Mouse (Mus musculus) MEL (cell line): ENCODE measurements around the gene Gm11437. TPM values are rescaled to one million over a fixed set of nuclear protein-coding genes. Genes with fewer than 3 reads are reported as not detected.

Experiments
- DNase-seq: peaks from one replicate; pipeline ENCODE4 v3.0.0; 2011; ENCODE audit warnings: low read depth, low spot score
- H3K27ac ChIP-seq: 2 replicates; pipeline ENCODE4 v1.5.1; 2012; ENCODE audit warnings: low read depth, mild to moderate bottlenecking, control low read depth, low read length, moderate library complexity; ENCODE audit not compliant: control insufficient read depth
- H3K27me3 ChIP-seq, 2 experiments: fragments of 150-350 bp in 1 of 2; sonication (generic) in 1 of 2; 2 replicates each; pipeline ENCODE4 v1.6.1; 2012; ENCODE audit warnings: low read length in 2 of 2, mild to moderate bottlenecking in 2 of 2, improper control_type of control experiment in 1 of 2, moderate library complexity in 1 of 2; ENCODE audit not compliant: insufficient read depth in 2 of 2, control insufficient read depth in 1 of 2
- H3K36me3 ChIP-seq, 2 experiments: 2 replicates each; pipeline ENCODE4 v1.6.1; 2012 to 2014; ENCODE audit warnings: low read length in 2 of 2, improper control_type of control experiment in 1 of 2, inconsistent platforms in 1 of 2, mild to moderate bottlenecking in 1 of 2; ENCODE audit not compliant: insufficient read depth in 2 of 2, control insufficient read depth in 1 of 2
- H3K4me1 ChIP-seq, 2 experiments: fragments of 150-350 bp in 1 of 2; sonication (generic) in 1 of 2; 2 replicates each; pipeline ENCODE4 v1.6.1; 2012; ENCODE audit warnings: low read length in 2 of 2, improper control_type of control experiment in 1 of 2, mild to moderate bottlenecking in 1 of 2; ENCODE audit not compliant: insufficient read depth in 2 of 2, control insufficient read depth in 1 of 2
- H3K4me3 ChIP-seq, 2 experiments: fragments of 150-350 bp in 1 of 2; sonication (generic) in 1 of 2; 2 replicates each; pipeline ENCODE4 v1.5.1; 2012; ENCODE audit warnings: low read depth in 2 of 2, low read length in 2 of 2, mild to moderate bottlenecking in 2 of 2, moderate library complexity in 2 of 2, control low read depth in 1 of 2, improper control_type of control experiment in 1 of 2; ENCODE audit not compliant: control insufficient read depth in 1 of 2, insufficient read depth in 1 of 2
- H3K79me2 ChIP-seq: 2 replicates; pipeline ENCODE4 v1.6.1; 2012; ENCODE audit warnings: mild to moderate bottlenecking, low read length, moderate library complexity; ENCODE audit not compliant: control insufficient read depth, poor library complexity, insufficient read depth
- H3K9ac ChIP-seq: 2 replicates; pipeline ENCODE4 v1.6.1; 2012; ENCODE audit warnings: low read depth, mild to moderate bottlenecking, control low read depth, low read length, moderate library complexity; ENCODE audit not compliant: control insufficient read depth, poor library complexity, severe bottlenecking
- H3K9me3 ChIP-seq: fragments of 150-350 bp; sonication (generic); replicated peaks from 2 replicates; pipeline ENCODE4 v1.6.1; 2012; ENCODE audit warnings: mild to moderate bottlenecking, low read length, improper control_type of control experiment, moderate library complexity; ENCODE audit not compliant: insufficient read depth
- BHLHE40 ChIP-seq: IDR thresholded peaks from 2 replicates; pipeline ENCODE4 v1.6.1; 2012; ENCODE audit warnings: low read depth, mild to moderate bottlenecking, inconsistent platforms, low read length, improper control_type of control experiment, borderline replicate concordance
- CTCF ChIP-seq, 3 experiments: IDR thresholded peaks in 2 of 3; conservative IDR thresholded peaks in 1 of 3; 2 replicates each; pipeline ENCODE4 v1.5.1; 2011 to 2012; ENCODE audit warnings: low read length in 3 of 3, low read depth in 2 of 3, mild to moderate bottlenecking in 2 of 3, improper control_type of control experiment in 1 of 3, inconsistent platforms in 1 of 3, mixed read lengths in 1 of 3, moderate library complexity in 1 of 3; ENCODE audit not compliant: control insufficient read depth in 1 of 3, insufficient read depth in 1 of 3, poor library complexity in 1 of 3, severe bottlenecking in 1 of 3
- E2F4 ChIP-seq: IDR thresholded peaks from 2 replicates; pipeline ENCODE4 v1.6.1; 2011; ENCODE audit warnings: low read depth, low read length, improper control_type of control experiment, borderline replicate concordance
- ELF1 ChIP-seq: IDR thresholded peaks from 2 replicates; pipeline ENCODE4 v1.6.1; 2014; ENCODE audit warnings: low read depth, mild to moderate bottlenecking, inconsistent platforms, low read length, improper control_type of control experiment, moderate library complexity
- EP300 ChIP-seq, 2 experiments: IDR thresholded peaks; 2 replicates each; pipeline ENCODE4 v1.6.1; 2011; ENCODE audit warnings: improper control_type of control experiment in 2 of 2, low read length in 2 of 2, low read depth in 1 of 2, mild to moderate bottlenecking in 1 of 2
- JUND ChIP-seq: IDR thresholded peaks from 2 replicates; pipeline ENCODE4 v1.6.1; 2011; ENCODE audit warnings: low read depth, mild to moderate bottlenecking, improper control_type of control experiment, low read length
- MAX ChIP-seq: IDR thresholded peaks from 2 replicates; pipeline ENCODE4 v1.6.1; 2011; ENCODE audit warnings: low read length, improper control_type of control experiment
- MYC ChIP-seq: IDR thresholded peaks from 2 replicates; pipeline ENCODE4 v1.6.1; 2011; ENCODE audit warnings: low read depth, mild to moderate bottlenecking, low read length, improper control_type of control experiment, moderate library complexity
- NRF1 ChIP-seq: IDR thresholded peaks from 2 replicates; pipeline ENCODE4 v1.6.1; 2014; ENCODE audit warnings: low read depth, mild to moderate bottlenecking, inconsistent platforms, low read length, improper control_type of control experiment, moderate library complexity; ENCODE audit not compliant: poor library complexity, insufficient read depth, severe bottlenecking
- POLR2A ChIP-seq, 2 experiments: IDR thresholded peaks; 2 replicates each; pipeline ENCODE4 v1.6.1; 2011 to 2012; ENCODE audit warnings: low read length in 2 of 2, mild to moderate bottlenecking in 2 of 2, control low read depth in 1 of 2, improper control_type of control experiment in 1 of 2, low read depth in 1 of 2, moderate library complexity in 1 of 2; ENCODE audit not compliant: control insufficient read depth in 1 of 2, insufficient read depth in 1 of 2, poor library complexity in 1 of 2
- POLR2AphosphoS2 ChIP-seq: IDR thresholded peaks from 2 replicates; pipeline ENCODE4 v1.6.1; 2011; ENCODE audit warnings: low read length, improper control_type of control experiment
- RAD21 ChIP-seq: IDR thresholded peaks from 2 replicates; pipeline ENCODE4 v1.6.1; 2011; ENCODE audit warnings: mild to moderate bottlenecking, low read depth, low read length, improper control_type of control experiment
- UBTF ChIP-seq: IDR thresholded peaks from 2 replicates; pipeline ENCODE4 v1.6.1; 2012; ENCODE audit warnings: low read depth, mild to moderate bottlenecking, inconsistent platforms, low read length, improper control_type of control experiment, moderate library complexity, borderline replicate concordance; ENCODE audit not compliant: insufficient read depth
- ZC3H11A ChIP-seq: IDR thresholded peaks from 2 replicates; pipeline ENCODE4 v1.6.1; 2012; ENCODE audit warnings: low read depth, mild to moderate bottlenecking, inconsistent platforms, low read length, improper control_type of control experiment
- ZKSCAN1 ChIP-seq: IDR thresholded peaks from 2 replicates; pipeline ENCODE4 v1.6.1; 2012; ENCODE audit warnings: low read depth, mild to moderate bottlenecking, inconsistent platforms, low read length, improper control_type of control experiment, moderate library complexity
- ZMIZ1 ChIP-seq: IDR thresholded peaks from 2 replicates; pipeline ENCODE4 v1.6.1; 2012; ENCODE audit warnings: low read depth, mild to moderate bottlenecking, inconsistent platforms, low read length, improper control_type of control experiment, moderate library complexity
- polyA plus RNA-seq, 2 experiments: library from polyadenylated mRNA; stranded (reverse) in 1 of 2; unstranded in 1 of 2; fragments of >175 nt in 1 of 2; fragments of >200 nt in 1 of 2; gene quantifications; 2 replicates each; pipeline versions ENCODE4 v1.2.1 to v1.2.4; 2012; ENCODE audit warnings: low replicate concordance in 2 of 2, low read depth in 1 of 2; ENCODE audit not compliant: insufficient read length in 2 of 2, insufficient read depth in 1 of 2, missing spikeins in 1 of 2
- total RNA-seq: library from RNA; depleted of rRNA; stranded (reverse); fragments of 300-350 nt; gene quantifications from 2 replicates; pipeline ENCODE4 v1.2.3, GENCODE M21; 2012

Gm11437 gene
- total and polyA plus RNA-seq, 3 experiments: not detected

DNA sequence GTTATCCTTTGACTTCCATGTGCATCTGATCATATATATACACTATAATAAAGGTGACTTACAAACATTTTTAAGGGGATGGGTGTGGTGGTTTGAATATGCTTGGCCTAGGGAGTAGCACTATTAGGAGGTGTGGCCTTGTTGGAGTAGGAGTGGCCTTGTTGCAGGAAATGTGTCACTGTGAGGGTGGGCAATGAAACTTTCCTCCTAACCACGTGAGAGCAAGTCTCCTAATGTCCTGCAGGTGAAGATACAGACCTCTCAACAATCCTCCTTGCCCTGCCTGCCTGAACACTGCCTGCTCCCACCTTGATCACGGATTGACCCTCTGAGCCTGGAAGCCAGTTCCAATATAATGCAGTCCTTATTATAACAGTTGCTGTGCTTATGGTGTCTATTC lies 60.1 kb downstream of the Gm11437 start:
- TF ChIP-seq ZC3H11A (no peak), RAD21 (no peak), ZKSCAN1 (no peak), UBTF (no peak), E2F4 (no peak), NRF1 (no peak), POLR2A (IDR thresholded peaks at IDR 0.05; ENCODE audit: control insufficient read depth in 1 of 2, insufficient read depth in 1 of 2, low read depth in 1 of 2, low read length in 2 of 2, poor library complexity in 1 of 2) (no peak), MAX (no peak), MYC (no peak), EP300 (IDR thresholded peaks at IDR 0.05; ENCODE audit: low read depth in 1 of 2, low read length in 2 of 2) (no peak), ZMIZ1 (no peak), CTCF (IDR thresholded peaks at IDR 0.05 in 2 of 3, conservative IDR thresholded peaks at IDR 0.05 in 1 of 3; ENCODE audit: control insufficient read depth in 1 of 3, insufficient read depth in 1 of 3, low read depth in 2 of 3, low read length in 3 of 3, poor library complexity in 1 of 3, severe bottlenecking in 1 of 3) (no peak), ELF1 (no peak), JUND (no peak), BHLHE40 (no peak)
- TF ChIP-seq, all 39 proteins: peak for 0
- Histone ChIP-seq H3K9me3 (no peaks in the 10 kb centered on the region), H3K27ac (no peak overlapping the region), H3K27me3 (no peaks in the 10 kb centered on the region), H3K4me3 (no peak overlapping the region), H3K36me3 (peaks cover 0 to 26% of the 10 kb centered on the region in 2 experiments; a peak in 2 of 4 replicates), H3K4me1 (no peaks in the 10 kb centered on the region), H3K79me2 (no peaks in the 10 kb centered on the region), H3K9ac (no peak overlapping the region)
- no peak for DNase-seq

DNA sequence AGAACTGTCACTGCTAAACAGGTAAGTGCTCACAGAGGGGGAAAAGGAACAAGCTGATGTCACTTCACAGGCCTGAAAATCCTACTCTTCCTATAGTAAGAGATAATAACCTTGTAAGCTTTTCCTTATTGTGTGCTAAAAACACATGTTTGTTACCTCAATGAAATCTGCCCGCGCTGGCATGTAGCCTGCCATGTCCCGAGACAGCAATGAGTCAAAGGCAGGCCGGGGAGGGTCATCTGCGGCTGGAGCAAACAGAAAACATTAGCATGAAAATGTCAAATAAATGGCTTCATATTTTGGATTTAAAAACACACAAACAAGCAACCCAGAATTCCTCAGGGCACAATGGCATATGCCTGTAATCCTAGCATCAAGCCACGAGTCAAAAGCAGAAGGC lies 63.2 kb downstream of the Gm11437 start:
- H3K4me3 ChIP-seq: no peak overlapping the region
- no peaks in the 10 kb centered on the region for H3K9me3 ChIP-seq
- DNase-seq: no peak
- H3K27me3 ChIP-seq: no peaks in the 10 kb centered on the region
- H3K9ac ChIP-seq: no peak overlapping the region
- H3K79me2 ChIP-seq: no peaks in the 10 kb centered on the region
- H3K4me1 ChIP-seq: no peaks in the 10 kb centered on the region
- no peak for TF ChIP-seq POLR2AphosphoS2
- H3K27ac ChIP-seq: no peak overlapping the region
- H3K36me3 ChIP-seq: peaks cover 0 to 24% of the 10 kb centered on the region in 2 experiments; a peak in 2 of 4 replicates
